Mouse (Mus musculus): ENCODE measurements around the gene Rasgrp2.

The Rasgrp2 gene

GRCm38 (mm10) chr19:6407109-6407508 is 8.0 kb downstream of the Rasgrp2 start:
- DNase-seq (ENCODE audit: extremely low read depth, low read depth, low spot score): no peak

GRCm38 (mm10) chr19:6407816-6408510 is 8.8 kb downstream of the Rasgrp2 start:
- DNase-seq (ENCODE audit: extremely low read depth, low read depth, low spot score): no peak

GRCm38 (mm10) chr19:6408749-6409148 is 9.6 kb downstream of the Rasgrp2 start:
- no peak for DNase-seq (ENCODE audit: extremely low read depth, low read depth, low spot score)

- DNase-seq (ENCODE audit: extremely low read depth, low read depth, low spot score): no peak
Observed at GRCm38 (mm10) chr19:6409176-6409575, 10.0 kb downstream of the Rasgrp2 start.

GRCm38 (mm10) chr19:6409936-6410335 is 10.8 kb downstream of the Rasgrp2 start:
- no peak for DNase-seq (ENCODE audit: extremely low read depth, low read depth, low spot score)

GRCm38 (mm10) chr19:6412798-6413197 is 13.7 kb downstream of the Rasgrp2 start:
- no peak for DNase-seq (ENCODE audit: extremely low read depth, low read depth, low spot score)

- no peak for DNase-seq (ENCODE audit: extremely low read depth, low read depth, low spot score)
Observed at GRCm38 (mm10) chr19:6415454-6415853, 16.3 kb downstream of the Rasgrp2 start.

- DNase-seq (ENCODE audit: extremely low read depth, low read depth, low spot score): no peak
Observed at GRCm38 (mm10) chr19:6416124-6416770, 17.1 kb downstream of the Rasgrp2 start.

GRCm38 (mm10) chr19:6416894-6417761 is 18.0 kb downstream of the Rasgrp2 start:
- DNase-seq (ENCODE audit: extremely low read depth, low read depth, low spot score): no peak

GRCm38 (mm10) chr19:6418233-6418879 is 19.2 kb downstream of the Rasgrp2 start, which contains the start of gene Nrxn2:
Gene Nrxn2, plus strand, starts transcription at chr19:6418731.
- DNase-seq (ENCODE audit: extremely low read depth, low read depth, low spot score): no peak

GRCm38 (mm10) chr19:6418984-6419692 is 20.0 kb downstream of the Rasgrp2 start:
- DNase-seq (ENCODE audit: extremely low read depth, low read depth, low spot score): no peak

GRCm38 (mm10) chr19:6419805-6420310 is 20.7 kb downstream of the Rasgrp2 start:
- no peak for DNase-seq (ENCODE audit: extremely low read depth, low read depth, low spot score)

GRCm38 (mm10) chr19:6420481-6421210 is 21.5 kb downstream of the Rasgrp2 start:
- DNase-seq (ENCODE audit: extremely low read depth, low read depth, low spot score): peak; percentile 5

- DNase-seq (ENCODE audit: extremely low read depth, low read depth, low spot score): no peak
Observed at GRCm38 (mm10) chr19:6421211-6421590, 22.1 kb downstream of the Rasgrp2 start.

GRCm38 (mm10) chr19:6422014-6422413 is 22.9 kb downstream of the Rasgrp2 start:
- no peak for DNase-seq (ENCODE audit: extremely low read depth, low read depth, low spot score)

- no peak for DNase-seq (ENCODE audit: extremely low read depth, low read depth, low spot score)
Observed at GRCm38 (mm10) chr19:6423241-6423640, 24.1 kb downstream of the Rasgrp2 start.

- DNase-seq (ENCODE audit: extremely low read depth, low read depth, low spot score): no peak
Observed at GRCm38 (mm10) chr19:6424137-6424881, 25.2 kb downstream of the Rasgrp2 start.

GRCm38 (mm10) chr19:6425595-6425994 is 26.5 kb downstream of the Rasgrp2 start:
- no peak for DNase-seq (ENCODE audit: extremely low read depth, low read depth, low spot score)
